Mouse (Mus musculus) hindbrain, embryonic 13.5 days (tissue): Measurements from ENCODE around the gene Proser3. TPM values are rescaled to one million over a fixed set of nuclear protein-coding genes. Genes with fewer than 3 reads are reported as not detected.

Source experiments
- ATAC-seq: fragments of 200-750 bp; cut with Nextera tagmentation; 2 replicates; pipeline ENCODE4 v1.8.0; 2017; ENCODE audit warnings: moderate TSS enrichment; ENCODE audit not compliant: low FRiP score
- H3K27ac ChIP-seq: fragments of 300-500 bp; sonication (generic); 2 replicates; pipeline ENCODE4 v1.5.1; 2015; ENCODE audit warnings: inconsistent platforms, mild to moderate bottlenecking, moderate library complexity
- H3K27me3 ChIP-seq: fragments of 300-500 bp; sonication (generic); 2 replicates; pipeline ENCODE4 v1.6.1; 2015; ENCODE audit warnings: mild to moderate bottlenecking, inconsistent platforms
- H3K36me3 ChIP-seq: fragments of 300-500 bp; sonication (generic); 2 replicates; pipeline ENCODE4 v1.6.1; 2015; ENCODE audit warnings: mild to moderate bottlenecking, inconsistent platforms
- H3K4me1 ChIP-seq: fragments of 300-500 bp; sonication (generic); replicated peaks from 2 replicates; pipeline ENCODE4 v1.6.1; 2015; ENCODE audit warnings: inconsistent platforms
- H3K4me2 ChIP-seq: fragments of 300-500 bp; sonication (generic); 2 replicates; pipeline ENCODE4 v1.6.1; 2015; ENCODE audit warnings: inconsistent platforms, mild to moderate bottlenecking, moderate library complexity
- H3K4me3 ChIP-seq: fragments of 300-500 bp; sonication (generic); 2 replicates; pipeline ENCODE4 v1.5.1; 2015; ENCODE audit warnings: mild to moderate bottlenecking, inconsistent platforms
- H3K9ac ChIP-seq: fragments of 300-500 bp; sonication (generic); 2 replicates; pipeline ENCODE4 v1.6.1; 2015; ENCODE audit warnings: mild to moderate bottlenecking, inconsistent platforms
- H3K9me3 ChIP-seq: fragments of 300-500 bp; sonication (generic); 2 replicates; pipeline ENCODE4 v1.6.1; 2016; ENCODE audit warnings: inconsistent platforms
- WGBS: fragments of 180-500 bp; shearing (Covaris S2); methylation state at CpG from one replicate; pipeline ENCODE4 v1.1.7; 2015; 5-methylcytosine and 5-hydroxymethylcytosine counted together
- polyA plus RNA-seq: library from polyadenylated mRNA; unstranded; fragments of >200 nt; fragmentation: Nextera tagmentation; extraction: Ambion mirVana; gene quantifications from 2 replicates; pipeline ENCODE4 v1.2.1, GENCODE M21; 2015

Proser3 gene
- polyA plus RNA-seq, 1 experiment from 2014 or later, result 8.4 TPM

- 86% methylated on average over 9 of the region's 9 CpGs for WGBS
- Histone ChIP-seq H3K9me3 (no peaks in the 10 kb centered on the region), H3K4me3 (no peak overlapping the region), H3K9ac (no peak overlapping the region), H3K36me3 (peaks cover 58% of the 10 kb centered on the region), H3K27me3 (no peaks in the 10 kb centered on the region), H3K27ac (no peak overlapping the region), H3K4me2 (no peak overlapping the region), H3K4me1 (peaks cover 17% of the 10 kb centered on the region)
- no peak for ATAC-seq
Measured at GRCm38 (mm10) chr7:30566033-30566432, 13.9 kb upstream of the Proser3 start.

DNA sequence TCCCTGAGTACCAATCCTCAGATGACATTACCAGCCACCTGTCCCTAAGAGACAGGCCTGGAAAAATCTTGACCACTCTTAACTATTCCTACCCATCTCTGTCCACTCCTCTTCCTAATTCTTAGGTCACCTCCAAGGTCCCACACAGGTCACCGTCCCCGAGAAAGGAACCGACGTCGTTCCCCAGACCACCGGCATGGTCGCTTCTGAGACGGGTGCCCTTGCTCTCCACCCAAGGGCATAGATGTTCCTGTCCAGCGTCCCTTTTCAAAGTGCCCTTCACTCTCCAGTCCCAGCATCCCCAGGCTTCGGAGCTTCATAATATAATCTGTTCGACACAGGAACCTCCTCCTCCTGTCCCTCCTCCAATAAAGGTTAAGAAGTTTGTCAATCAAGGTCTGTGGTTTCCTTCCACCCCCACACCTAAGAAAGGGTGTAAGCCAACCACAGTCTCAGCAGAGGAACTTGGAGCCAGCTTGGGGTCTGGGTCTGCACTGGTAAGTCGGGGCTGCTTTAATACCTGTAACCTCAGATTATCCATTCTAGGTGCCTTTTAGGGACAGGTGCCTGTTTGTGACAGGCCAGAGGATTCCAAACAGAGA lies 13.0 kb upstream of the Proser3 start, which contains the start of gene Igflr1:
Igflr1 (plus strand) TSS at position 458 of the 602 bp plus-strand sequence.
- no peak for ATAC-seq
- H3K4me3 ChIP-seq, result peak within 1 kb of the TSS; percentile 75
- no peak within 1 kb of the TSS for H3K27ac ChIP-seq
- peak within 1 kb of the TSS; percentile 66 for H3K4me2 ChIP-seq
- 0 out of 2 replicates have a peak within 1 kb of the TSS, but pooled peaks have one; percentile 76 for H3K9ac ChIP-seq
- peaks cover 48% of the 10 kb centered on the region for H3K36me3 ChIP-seq
- 96% methylated on average over 12 of the region's 12 CpGs for WGBS
- no peaks in the 10 kb centered on the region for H3K27me3 ChIP-seq
- no peaks in the 10 kb centered on the region for H3K9me3 ChIP-seq
- H3K4me1 ChIP-seq, result peaks cover 20% of the 10 kb centered on the region

- Histone ChIP-seq H3K9me3 (no peaks in the 10 kb centered on the region), H3K4me1 (peaks cover 26% of the 10 kb centered on the region), H3K4me2 (peak overlapping the region; percentile 66), H3K27ac (peak overlapping the region; percentile 95), H3K36me3 (peaks cover 37% of the 10 kb centered on the region), H3K27me3 (no peaks in the 10 kb centered on the region), H3K4me3 (peak overlapping the region; percentile 75), H3K9ac (peak overlapping the region; percentile 76)
- ATAC-seq, result no peak
- WGBS, result 27% methylated on average over 6 of the region's 6 CpGs
Measured at GRCm38 (mm10) chr7:30563906-30564280, 11.8 kb upstream of the Proser3 start.

DNA sequence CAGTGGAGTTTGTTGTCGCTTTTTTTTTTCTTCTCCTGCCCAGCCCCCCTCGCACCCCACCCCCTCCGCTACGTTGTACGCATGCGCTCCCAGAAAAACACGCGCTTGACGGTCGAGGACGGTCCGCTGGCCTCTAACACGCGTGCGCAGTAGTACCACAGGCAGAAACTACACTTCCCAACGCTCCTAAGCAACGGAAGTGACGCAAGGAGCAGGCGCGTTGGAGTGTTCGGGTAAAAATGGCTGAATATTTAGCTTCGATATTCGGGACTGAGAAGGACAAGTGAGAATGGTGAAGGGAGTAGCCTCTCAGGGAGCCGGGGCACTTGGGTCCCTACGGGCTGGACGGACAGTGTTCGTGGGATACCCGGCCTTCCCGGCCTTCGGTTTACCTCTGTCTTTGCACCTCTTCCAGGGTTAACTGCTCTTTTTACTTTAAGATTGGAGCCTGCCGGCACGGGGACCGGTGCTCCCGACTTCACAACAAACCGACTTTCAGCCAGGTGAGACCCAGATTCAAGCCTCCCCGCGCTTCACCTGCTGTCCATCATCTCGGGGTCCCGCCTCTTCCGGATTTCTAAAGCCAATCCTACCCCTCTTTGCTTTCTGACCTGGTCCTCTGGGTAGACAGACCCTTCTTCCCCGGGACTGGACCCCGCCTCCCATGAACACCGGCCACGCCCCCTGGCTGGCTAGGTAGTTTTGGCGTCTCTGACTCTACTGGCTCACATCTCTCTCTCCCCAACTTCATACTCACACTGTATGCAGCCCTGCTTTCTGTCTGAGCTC lies 11.2 kb upstream of the Proser3 start, which contains the start of the genes U2af1l4, Gm49396 and Psenen:
U2af1l4 (plus strand) TSS at position 185 of the 789 bp plus-strand sequence.
Gm49396 (plus strand) TSS at position 228 of the 789 bp plus-strand sequence.
Psenen (minus strand) TSS at position 511 of the 789 bp plus-strand sequence.
- H3K4me3 ChIP-seq, result peak within 1 kb of the TSS; percentile 75
- H3K27me3 ChIP-seq, result no peaks in the 10 kb centered on the region
- H3K4me2 ChIP-seq, result peak within 1 kb of the TSS; percentile 73
- peak; percentile 83 for ATAC-seq
- peak within 1 kb of the TSS; percentile 76 for H3K9ac ChIP-seq
- H3K4me1 ChIP-seq, result peaks cover 32% of the 10 kb centered on the region
- peaks cover 31% of the 10 kb centered on the region for H3K36me3 ChIP-seq
- no peaks in the 10 kb centered on the region for H3K9me3 ChIP-seq
- under 1% methylated on average over 45 of the region's 45 CpGs for WGBS
- H3K27ac ChIP-seq, result peak within 1 kb of the TSS; percentile 95

GRCm38 (mm10) chr7:30562526-30563116 lies 10.5 kb upstream of the Proser3 start:
- Histone ChIP-seq H3K27me3 (no peaks in the 10 kb centered on the region), H3K9ac (peak overlapping the region; percentile 70), H3K4me3 (peak overlapping the region; percentile 75), H3K36me3 (peaks cover 28% of the 10 kb centered on the region), H3K4me1 (peaks cover 39% of the 10 kb centered on the region), H3K4me2 (peak overlapping the region; percentile 73), H3K27ac (peak overlapping the region; percentile 76), H3K9me3 (no peaks in the 10 kb centered on the region)
- ATAC-seq, result no peak
- WGBS, result 1% methylated on average over 27 of the region's 27 CpGs

DNA sequence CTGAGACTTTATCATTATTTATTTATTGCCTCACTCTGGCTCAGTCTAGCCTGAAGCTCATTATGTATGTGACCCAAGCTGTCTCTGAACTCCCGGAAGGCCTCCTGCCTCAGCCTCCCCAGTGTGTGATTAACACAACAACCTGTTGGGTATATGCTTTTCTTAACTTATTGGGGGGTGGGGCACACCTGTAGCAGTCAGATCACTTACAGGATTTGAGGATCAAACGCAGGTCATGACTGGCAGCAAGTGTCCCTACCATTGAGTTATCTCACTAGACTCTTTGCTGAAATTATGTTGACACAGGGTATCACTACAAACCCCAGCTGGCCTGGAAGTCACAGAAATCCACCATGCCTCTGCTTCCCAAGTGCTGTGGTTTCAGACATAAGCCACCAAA lies 8.2 kb upstream of the Proser3 start:
- Histone ChIP-seq H3K9ac (no peak overlapping the region), H3K27ac (peak overlapping the region; percentile 24; the same call in 1 of the 2 replicates), H3K4me3 (no peak overlapping the region; the same call in 1 of the 2 replicates), H3K4me2 (peak overlapping the region; percentile 91), H3K36me3 (peaks cover 28% of the 10 kb centered on the region), H3K4me1 (peaks cover 42% of the 10 kb centered on the region), H3K27me3 (no peaks in the 10 kb centered on the region), H3K9me3 (no peaks in the 10 kb centered on the region)
- no peak for ATAC-seq
- 76% methylated on average over 2 of the region's 2 CpGs for WGBS

DNA sequence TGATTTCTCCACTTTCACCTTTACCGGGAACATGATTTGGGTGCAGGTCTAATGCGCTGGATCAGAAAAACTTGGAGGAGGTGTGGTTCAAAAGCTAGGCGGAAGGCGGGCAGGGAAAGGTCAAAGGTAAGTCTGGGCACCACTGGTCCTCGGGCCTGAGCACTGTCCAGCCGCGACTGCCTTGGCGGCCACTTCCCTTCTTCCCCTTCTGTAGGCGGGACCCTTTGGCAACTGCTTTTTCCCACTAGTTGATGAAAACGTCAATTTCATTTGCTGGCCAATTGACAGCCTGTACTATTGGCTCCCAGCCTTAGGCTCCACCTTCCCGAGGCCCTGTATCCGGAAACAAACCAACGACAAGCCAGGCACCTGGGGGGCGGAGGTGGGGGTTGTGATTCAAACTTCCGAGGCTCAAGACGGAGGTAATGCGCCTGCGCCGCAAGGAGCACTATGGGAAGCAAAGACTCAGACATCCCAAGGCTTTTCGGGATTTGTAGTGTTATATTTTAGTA lies 7.4 kb upstream of the Proser3 start, which contains the start of gene Lin37:
Lin37 (minus strand) TSS at position 396 of the 512 bp plus-strand sequence.
- Histone ChIP-seq H3K4me3 (peak within 1 kb of the TSS; percentile 61), H3K27me3 (peaks cover 1% of the 10 kb centered on the region; the same call in 1 of the 2 replicates), H3K4me2 (peak within 1 kb of the TSS; percentile 91), H3K4me1 (peaks cover 41% of the 10 kb centered on the region), H3K9me3 (no peaks in the 10 kb centered on the region), H3K36me3 (peaks cover 33% of the 10 kb centered on the region), H3K9ac (peak within 1 kb of the TSS; percentile 88), H3K27ac (peak within 1 kb of the TSS; percentile 41)
- under 1% methylated on average over 20 of the region's 20 CpGs for WGBS
- peak; percentile 86 for ATAC-seq

DNA sequence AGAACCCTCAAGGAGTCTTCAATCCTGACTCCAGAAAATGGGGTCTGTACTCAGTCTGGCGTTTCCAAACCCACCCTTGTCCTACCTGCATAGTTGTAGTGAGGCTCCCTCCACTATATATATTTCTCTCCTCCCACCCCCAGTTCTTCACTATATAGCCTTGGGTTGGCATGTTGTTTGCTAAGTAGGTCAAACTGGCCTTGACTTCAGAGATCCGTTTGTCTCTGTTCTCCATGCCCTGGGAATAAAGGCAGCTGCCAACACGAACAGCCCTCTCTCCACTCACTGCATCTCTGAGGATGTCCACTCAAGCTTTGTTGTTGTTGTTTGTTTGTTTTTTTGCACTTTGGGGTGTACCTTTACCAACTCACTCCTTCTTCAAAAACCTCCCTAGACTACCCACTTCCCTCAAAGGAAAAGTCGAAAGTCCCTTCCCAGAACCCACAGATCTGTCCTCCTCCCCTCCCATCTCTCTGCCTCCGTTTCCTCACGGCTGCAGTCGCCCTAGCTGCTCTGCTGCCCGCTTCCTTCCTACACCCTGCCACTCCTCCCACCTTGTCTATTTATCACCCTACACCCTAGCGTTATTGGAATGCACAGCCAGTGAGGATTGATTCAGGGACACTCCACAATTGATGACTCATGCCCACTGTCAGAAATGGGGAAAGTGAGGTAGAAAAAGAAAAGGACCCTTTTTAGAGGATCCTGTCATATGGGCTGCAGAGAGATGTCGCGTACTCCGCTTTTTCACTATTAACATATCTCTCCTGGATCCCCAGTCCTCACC lies 6.8 kb upstream of the Proser3 start:
- Histone ChIP-seq H3K9ac (peak overlapping the region; percentile 88), H3K27ac (peak overlapping the region; percentile 41), H3K27me3 (peaks cover 8% of the 10 kb centered on the region; the same call in 1 of the 2 replicates), H3K4me3 (peak overlapping the region; percentile 61), H3K9me3 (no peaks in the 10 kb centered on the region), H3K4me1 (peaks cover 38% of the 10 kb centered on the region), H3K36me3 (peaks cover 39% of the 10 kb centered on the region), H3K4me2 (peak overlapping the region; percentile 91)
- ATAC-seq, result no peak
- WGBS, result 16% methylated on average over 12 of the region's 12 CpGs

DNA sequence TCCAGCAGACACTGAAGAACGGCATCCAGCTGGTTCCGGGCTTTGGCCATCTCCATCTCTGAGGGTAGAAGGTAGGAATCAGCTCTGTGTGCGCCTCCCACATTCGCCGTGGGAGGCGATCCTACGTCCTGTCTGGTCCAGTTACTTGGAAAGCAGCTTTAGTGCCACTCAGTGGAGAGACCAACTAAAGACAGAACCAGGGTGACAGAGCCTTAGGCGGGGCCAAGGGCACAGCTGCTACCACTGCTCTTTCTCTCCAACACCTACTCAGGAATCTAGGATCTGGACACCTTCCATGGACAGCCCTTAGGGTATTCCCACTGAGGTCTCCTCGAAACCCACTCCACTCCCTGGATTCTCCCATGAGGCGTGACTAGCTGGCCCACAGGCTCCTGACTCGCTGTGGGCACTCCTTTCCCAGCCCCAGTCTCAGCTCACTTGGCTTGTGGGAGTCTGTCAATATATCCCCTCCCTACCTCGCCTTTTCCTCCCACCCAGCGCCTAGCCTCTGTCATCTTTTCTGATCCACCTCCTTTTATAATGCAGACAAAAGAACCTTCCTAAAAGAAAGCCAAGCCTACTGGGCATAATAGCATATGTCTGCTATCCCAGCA lies 5.9 kb upstream of the Proser3 start:
- Histone ChIP-seq H3K36me3 (peaks cover 39% of the 10 kb centered on the region), H3K4me3 (0 out of 2 replicates have a peak overlapping the region, but pooled peaks have one; percentile 61), H3K27ac (no peak overlapping the region), H3K4me2 (peak overlapping the region; percentile 91), H3K9ac (peak overlapping the region; percentile 88), H3K9me3 (no peaks in the 10 kb centered on the region), H3K4me1 (peaks cover 43% of the 10 kb centered on the region), H3K27me3 (peaks cover 11% of the 10 kb centered on the region; the same call in 1 of the 2 replicates)
- no peak for ATAC-seq
- 87% methylated on average over 13 of the region's 13 CpGs for WGBS

- Histone ChIP-seq H3K4me2 (no peak overlapping the region), H3K4me1 (peaks cover 45% of the 10 kb centered on the region), H3K27ac (no peak overlapping the region), H3K9me3 (no peaks in the 10 kb centered on the region), H3K9ac (no peak overlapping the region), H3K4me3 (no peak overlapping the region), H3K36me3 (peaks cover 39% of the 10 kb centered on the region), H3K27me3 (peaks cover 11% of the 10 kb centered on the region; the same call in 1 of the 2 replicates)
- no peak for ATAC-seq
- 97% methylated on average over 18 of the region's 18 CpGs for whole genome bisulfite sequencing
Measured at GRCm38 (mm10) chr7:30556894-30557536, 4.9 kb upstream of the Proser3 start.
